Mouse (Mus musculus) megakaryocyte, embryonic 14.5 days (primary cell): ENCODE measurements around the gene 4933416C03Rik. TPM values are rescaled to one million over a fixed set of nuclear protein-coding genes. Genes with fewer than 3 reads are reported as not detected.

Source experiments
- H3K27me3 ChIP-seq: replicated peaks from 2 replicates; pipeline ENCODE3; 2012; ENCODE audit warnings: inconsistent platforms
- H3K36me3 ChIP-seq: replicated peaks from 2 replicates; pipeline ENCODE3; 2012; ENCODE audit warnings: low read length, inconsistent platforms, mixed read lengths
- H3K4me1 ChIP-seq: 2 replicates; pipeline ENCODE4 v1.6.1; 2012; ENCODE audit warnings: inconsistent platforms
- H3K4me3 ChIP-seq: replicated peaks from 2 replicates; pipeline ENCODE3; 2012; ENCODE audit warnings: moderate library complexity, mild to moderate bottlenecking, inconsistent platforms
- H3K9me3 ChIP-seq: 2 replicates; pipeline ENCODE4 v1.6.1; 2012; ENCODE audit warnings: inconsistent platforms
- FLI1 ChIP-seq: IDR thresholded peaks from 2 replicates; pipeline ENCODE4 v1.6.1; 2012; ENCODE audit warnings: low read length, inconsistent platforms, mixed read lengths
- GATA1 ChIP-seq: IDR thresholded peaks from 3 replicates; pipeline ENCODE4 v1.6.1; 2012; ENCODE audit warnings: mixed read lengths, low read length, inconsistent platforms, borderline replicate concordance
- polyA plus RNA-seq: library from polyadenylated mRNA; stranded (reverse); fragments of >175 nt; gene quantifications from 2 replicates; pipeline ENCODE4 v1.2.3, GENCODE M21; 2012; ENCODE audit warnings: low replicate concordance; ENCODE audit not compliant: insufficient read depth

Gene 4933416C03Rik
- polyA plus RNA-seq: not detected in 2 replicates

DNA sequence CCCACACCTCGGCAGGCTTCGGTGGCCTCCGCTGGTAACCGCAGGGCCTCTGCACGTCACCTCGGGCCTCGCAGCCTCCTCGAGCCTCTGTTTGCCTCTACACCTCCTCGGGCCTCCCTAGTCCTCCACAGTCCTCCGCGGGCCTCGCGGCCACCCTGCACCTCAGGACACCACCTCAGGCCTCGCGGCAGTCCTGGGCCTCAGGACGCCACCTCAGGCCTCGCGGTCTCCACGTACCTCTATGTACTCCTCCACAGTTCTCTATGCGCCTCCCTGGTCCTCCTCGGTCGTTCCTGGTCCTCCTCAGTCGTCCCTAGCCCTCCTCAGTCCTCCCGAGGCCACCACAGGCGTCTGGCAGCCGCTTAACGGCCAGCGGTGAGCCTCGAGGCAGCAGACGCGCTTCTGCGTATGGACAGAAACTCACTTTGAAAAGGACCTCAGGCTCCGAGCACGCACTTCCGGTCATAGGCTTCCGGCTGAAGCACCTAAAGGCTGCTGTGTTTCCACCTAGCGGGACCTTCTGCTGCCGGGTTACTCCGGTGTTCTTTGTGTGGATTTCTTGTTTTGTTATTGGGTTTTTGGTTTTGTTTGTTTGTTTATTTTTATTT is at the start of gene 4933416C03Rik:
TSS of gene 4933416C03Rik (minus strand) at position 51 of the 608 bp plus-strand sequence.
- no peaks in the 10 kb centered on the region for H3K27me3 ChIP-seq
- H3K4me3 ChIP-seq: peak within 1 kb of the TSS; percentile 16
- TF ChIP-seq FLI1 (no peak), GATA1 (no peak)
- peaks cover 16% of the 10 kb centered on the region for H3K9me3 ChIP-seq
- H3K36me3 ChIP-seq: no peaks in the 10 kb centered on the region
- no peaks in the 10 kb centered on the region for H3K4me1 ChIP-seq

DNA sequence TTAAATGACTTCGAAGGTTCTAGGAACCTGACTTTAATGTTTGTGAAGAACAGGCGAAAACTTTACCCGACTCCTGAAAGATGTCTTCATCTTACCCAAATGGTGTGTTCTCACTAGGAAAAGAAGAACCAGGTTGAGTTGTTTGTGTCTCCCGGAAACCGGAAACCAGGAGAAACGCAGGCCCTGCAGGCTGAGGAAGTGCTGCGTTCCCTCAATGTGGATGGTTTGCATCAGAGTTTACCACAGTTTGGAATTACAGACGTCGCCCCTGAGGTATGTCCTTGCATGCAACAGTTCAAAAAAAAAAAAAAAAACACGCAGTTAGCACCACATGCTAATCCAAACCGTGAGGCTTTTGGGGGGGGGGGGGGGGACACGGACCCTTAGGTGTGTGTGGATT is 48.6 kb upstream of the 4933416C03Rik start:
- H3K4me1 ChIP-seq: no peaks in the 10 kb centered on the region
- TF ChIP-seq FLI1: no peak
- TF ChIP-seq GATA1: no peak
- H3K9me3 ChIP-seq: 0 out of 2 replicates have a peak, but pooled peaks cover 3% of the 10 kb centered on the region
- no peaks in the 10 kb centered on the region for H3K27me3 ChIP-seq
- no peak overlapping the region for H3K4me3 ChIP-seq
- H3K36me3 ChIP-seq: no peaks in the 10 kb centered on the region

GRCm38 (mm10) chr10:116156699-116157098 is 43.0 kb upstream of the 4933416C03Rik start:
- Histone ChIP-seq H3K4me3 (no peak overlapping the region), H3K4me1 (no peaks in the 10 kb centered on the region), H3K36me3 (no peaks in the 10 kb centered on the region), H3K9me3 (peaks cover 27% of the 10 kb centered on the region), H3K27me3 (no peaks in the 10 kb centered on the region)
- TF ChIP-seq GATA1 (no peak), FLI1 (no peak)

DNA sequence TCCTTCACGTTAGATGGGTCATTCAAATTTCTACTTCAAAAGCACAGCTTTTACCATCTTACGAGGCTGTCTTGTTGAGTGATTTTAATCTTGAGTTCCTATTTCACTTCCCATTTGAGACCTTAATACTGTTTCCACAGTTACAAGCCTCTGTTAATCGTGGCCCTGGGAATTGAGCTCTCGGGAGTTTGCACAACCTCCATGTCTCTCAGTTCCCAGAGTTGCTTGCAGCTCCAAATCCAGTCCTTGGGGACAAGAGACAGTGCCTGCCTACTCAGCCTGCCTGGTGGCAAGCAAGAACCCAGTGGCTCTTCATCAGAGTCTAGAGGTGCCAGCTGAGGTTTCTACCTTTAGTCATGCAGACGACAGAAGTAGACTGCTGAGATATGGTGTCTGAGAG is 41.0 kb upstream of the 4933416C03Rik start:
- H3K4me1 ChIP-seq: no peaks in the 10 kb centered on the region
- no peak for TF ChIP-seq FLI1
- no peak for TF ChIP-seq GATA1
- peaks cover 27% of the 10 kb centered on the region for H3K9me3 ChIP-seq
- no peak overlapping the region for H3K4me3 ChIP-seq
- no peaks in the 10 kb centered on the region for H3K36me3 ChIP-seq
- H3K27me3 ChIP-seq: no peaks in the 10 kb centered on the region

DNA sequence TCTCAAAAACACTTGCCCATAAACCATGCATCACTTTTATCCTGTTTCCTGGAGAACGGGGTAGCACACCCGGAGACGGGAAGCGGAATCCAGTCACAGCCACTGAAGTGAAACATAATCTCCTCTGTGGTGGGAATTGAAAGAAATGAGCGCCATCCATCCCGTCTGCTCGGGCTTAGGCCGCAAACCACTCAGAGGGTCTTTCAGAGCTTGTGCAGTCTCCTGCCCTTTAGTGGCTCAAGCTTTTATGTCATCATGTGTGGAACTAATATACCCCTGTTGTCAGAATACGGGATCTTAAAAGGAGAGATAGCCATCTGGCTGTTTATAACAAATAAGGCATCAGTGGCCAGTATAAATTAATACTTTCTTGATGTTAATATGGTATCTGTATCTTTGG is 32.4 kb upstream of the 4933416C03Rik start:
- TF ChIP-seq GATA1: no peak
- TF ChIP-seq FLI1: no peak
- H3K9me3 ChIP-seq: peaks cover 3% of the 10 kb centered on the region
- no peaks in the 10 kb centered on the region for H3K27me3 ChIP-seq
- H3K36me3 ChIP-seq: no peaks in the 10 kb centered on the region
- H3K4me1 ChIP-seq: no peaks in the 10 kb centered on the region
- no peak overlapping the region for H3K4me3 ChIP-seq

DNA sequence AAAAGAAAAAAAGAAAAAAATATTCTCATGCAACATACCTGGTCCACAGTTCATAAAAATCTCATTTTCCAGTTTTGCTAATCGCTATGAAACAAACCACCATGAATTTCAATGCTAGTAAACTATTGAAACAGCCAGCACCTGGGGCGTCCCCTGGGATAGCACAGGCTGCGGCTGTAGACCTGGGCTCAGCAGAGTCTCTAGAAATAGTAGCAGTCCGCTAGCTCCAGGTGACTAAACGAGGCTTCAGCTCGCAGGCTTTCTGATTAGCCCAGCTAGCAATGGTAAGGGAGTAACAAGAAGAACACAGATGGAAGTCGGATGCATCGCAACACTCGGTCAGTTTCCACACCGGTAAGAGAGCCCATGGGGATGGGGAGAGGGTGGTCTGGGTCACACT is 30.0 kb upstream of the 4933416C03Rik start:
- Histone ChIP-seq H3K4me1 (no peaks in the 10 kb centered on the region), H3K4me3 (no peak overlapping the region), H3K9me3 (peaks cover 11% of the 10 kb centered on the region), H3K36me3 (no peaks in the 10 kb centered on the region), H3K27me3 (no peaks in the 10 kb centered on the region)
- TF ChIP-seq FLI1: no peak
- TF ChIP-seq GATA1: no peak

- TF ChIP-seq FLI1: no peak
- Histone ChIP-seq H3K4me3 (no peak overlapping the region), H3K9me3 (peaks cover 16% of the 10 kb centered on the region), H3K36me3 (no peaks in the 10 kb centered on the region), H3K4me1 (no peaks in the 10 kb centered on the region), H3K27me3 (no peaks in the 10 kb centered on the region)
Measured at GRCm38 (mm10) chr10:116140226-116140625, 26.5 kb upstream of the 4933416C03Rik start.

GRCm38 (mm10) chr10:116135187-116135586 is 21.5 kb upstream of the 4933416C03Rik start:
- TF ChIP-seq GATA1 (no peak), FLI1 (no peak)

GRCm38 (mm10) chr10:116132233-116132632 is 18.5 kb upstream of the 4933416C03Rik start:
- H3K27me3 ChIP-seq: no peaks in the 10 kb centered on the region
- H3K36me3 ChIP-seq: no peaks in the 10 kb centered on the region
- H3K4me3 ChIP-seq: no peak overlapping the region
- TF ChIP-seq FLI1 (no peak), GATA1 (no peak)
- no peaks in the 10 kb centered on the region for H3K4me1 ChIP-seq
- no peaks in the 10 kb centered on the region for H3K9me3 ChIP-seq

More at GRCm38 (mm10) chr10:116135187-116135586, 21.5 kb upstream of the 4933416C03Rik start:
- Histone ChIP-seq H3K4me3 (no peak overlapping the region), H3K4me1 (no peaks in the 10 kb centered on the region), H3K9me3 (peaks cover 10% of the 10 kb centered on the region), H3K27me3 (no peaks in the 10 kb centered on the region), H3K36me3 (no peaks in the 10 kb centered on the region)

GRCm38 (mm10) chr10:116131223-116131622 is 17.5 kb upstream of the 4933416C03Rik start:
- no peaks in the 10 kb centered on the region for H3K36me3 ChIP-seq
- H3K4me3 ChIP-seq: no peak overlapping the region
- no peaks in the 10 kb centered on the region for H3K27me3 ChIP-seq
- TF ChIP-seq GATA1: no peak
- TF ChIP-seq FLI1: no peak
- H3K4me1 ChIP-seq: no peaks in the 10 kb centered on the region
- H3K9me3 ChIP-seq: no peaks in the 10 kb centered on the region
